Mouse (Mus musculus) lung, postnatal 0 days (tissue): ENCODE results near the gene Plin5.

Experiments used
- CTCF ChIP-seq: IDR thresholded peaks from 2 replicates; pipeline ENCODE4 v1.5.1; 2016; ENCODE audit warnings: antibody characterized with exemption, mild to moderate bottlenecking
- EP300 ChIP-seq: IDR thresholded peaks from 2 replicates; pipeline ENCODE4 v1.6.1; 2016; ENCODE audit warnings: antibody characterized with exemption, mild to moderate bottlenecking, control low read depth

DNA sequence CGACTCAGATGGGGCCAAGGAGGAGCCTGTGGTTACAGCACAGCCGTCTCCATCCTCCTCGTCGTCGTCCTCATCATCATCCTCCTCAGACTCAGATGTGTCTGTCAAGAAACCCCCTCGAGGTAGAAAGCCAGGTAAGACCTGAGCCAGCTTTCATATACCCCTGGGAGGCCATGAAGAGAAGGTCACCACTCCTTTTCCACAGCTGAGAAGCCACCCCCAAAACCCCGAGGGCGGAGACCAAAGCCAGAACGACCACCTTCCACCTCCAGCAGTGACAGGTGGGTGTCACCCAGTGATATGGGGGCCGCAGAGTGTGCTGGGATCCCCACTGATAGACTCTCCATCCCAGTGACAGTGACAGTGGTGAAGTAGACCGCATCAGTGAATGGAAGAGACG is 20.5 kb downstream of the Plin5 start:
- TF ChIP-seq CTCF, result no peak
- TF ChIP-seq EP300, result no peak
